Mouse (Mus musculus): ENCODE measurements around the gene 1700001O22Rik. TPM values are rescaled to one million over a fixed set of nuclear protein-coding genes. Genes with fewer than 3 reads are reported as not detected.

1700001O22Rik gene
- total and polyA plus RNA-seq, 3 experiments = not detected

GRCm38 (mm10) chr2:30819873-30820272, 16.4 kb upstream of the 1700001O22Rik start:
- in situ Hi-C loops (cut with MboI; ENCODE audit: low pct_ligation_motif_present, low pct_unique_long_range_greater_than_20kb, low sequenced_read_pairs) (no loop called here), dilution Hi-C loops (cut with MboI; ENCODE audit: extremely low pct_ligation_motif_present, extremely low pct_unique_long_range_greater_than_20kb, low sequenced_read_pairs) (no loop called here)
- TF ChIP-seq MAZ (IDR thresholded peaks at IDR 0.05; ENCODE audit: low read depth, low read length) = no peak
- TF ChIP-seq GABPA (IDR thresholded peaks at IDR 0.05; ENCODE audit: insufficient replicate concordance, low read depth, low read length) = no peak
- TF ChIP-seq NRF1 (IDR thresholded peaks at IDR 0.05; ENCODE audit: low read depth, low read length) = no peak
- TF ChIP-seq MAFK (IDR thresholded peaks at IDR 0.05; ENCODE audit: insufficient replicate concordance, low read length) = no peak
- TF ChIP-seq JUND (conservative IDR thresholded peaks at IDR 0.05; ENCODE audit: low read depth, low read length) = no peak
- no peak for TF ChIP-seq KAT2A (IDR thresholded peaks at IDR 0.05; ENCODE audit: insufficient replicate concordance, low read length)
- TF ChIP-seq ZC3H11A (IDR thresholded peaks at IDR 0.05; ENCODE audit: low read depth, low read length) = no peak
- no peak for TF ChIP-seq IRF4 (IDR thresholded peaks at IDR 0.05; ENCODE audit: low read depth, low read length)
- no peak for TF ChIP-seq TBP (conservative IDR thresholded peaks at IDR 0.05; ENCODE audit: low read depth, low read length)
- no peak for TF ChIP-seq SMC3 (IDR thresholded peaks at IDR 0.05; ENCODE audit: low read depth, low read length)
- no peak for TF ChIP-seq JUN (IDR thresholded peaks at IDR 0.05; ENCODE audit: insufficient read depth, low read depth, low read length)
- H3K9me3 ChIP-seq (replicated peaks; ENCODE audit: low read length) = peaks cover 15% of the 10 kb centered on the region
- no peak overlapping the region for H3K9ac ChIP-seq (ENCODE audit: insufficient read depth, low read depth)
- peak; percentile 21 for DNase-seq (ENCODE audit: extremely low read depth)
- H3K4me1 ChIP-seq (ENCODE audit: control insufficient read depth in 1 of 2, insufficient read depth in 2 of 2) = peaks cover 0 to 12% of the 10 kb centered on the region in 2 experiments; a peak in 2 of 4 replicates
- peaks cover 87 to 96% of the 10 kb centered on the region in 2 experiments for H3K36me3 ChIP-seq (replicated peaks in 1 of 2; ENCODE audit: control insufficient read depth in 1 of 2, insufficient read depth in 1 of 2, low read length in 1 of 2)
- H3K27me3 ChIP-seq (replicated peaks) = no peaks in the 10 kb centered on the region
- no peak overlapping the region for H3K4me2 ChIP-seq (ENCODE audit: insufficient read depth, low read depth, poor library complexity, severe bottlenecking)
- H3K79me2 ChIP-seq (replicated peaks; ENCODE audit: control insufficient read depth, extremely low read depth, insufficient read depth, poor library complexity, severe bottlenecking) = no peaks in the 10 kb centered on the region
- no peak overlapping the region for H3K4me3 ChIP-seq (replicated peaks in 1 of 3; ENCODE audit: low read depth in 2 of 3, low read length in 2 of 3, poor library complexity in 1 of 3)
- no peak overlapping the region for H3K27ac ChIP-seq (ENCODE audit: insufficient read depth, low read depth)

GRCm38 (mm10) chr2:30816383-30816782, 12.9 kb upstream of the 1700001O22Rik start:
- H3K9ac ChIP-seq (ENCODE audit: insufficient read depth, low read depth) = no peak overlapping the region
- in situ Hi-C loops (cut with MboI; ENCODE audit: low pct_ligation_motif_present, low pct_unique_long_range_greater_than_20kb, low sequenced_read_pairs) (no loop called here), dilution Hi-C loops (cut with MboI; ENCODE audit: extremely low pct_ligation_motif_present, extremely low pct_unique_long_range_greater_than_20kb, low sequenced_read_pairs) (no loop called here)
- peaks cover 13% of the 10 kb centered on the region; the same call in 1 of the 2 replicates for H3K79me2 ChIP-seq (replicated peaks; ENCODE audit: control insufficient read depth, extremely low read depth, insufficient read depth, poor library complexity, severe bottlenecking)
- H3K4me3 ChIP-seq (replicated peaks in 1 of 3; ENCODE audit: low read depth in 2 of 3, low read length in 2 of 3, poor library complexity in 1 of 3) = no peak overlapping the region
- H3K36me3 ChIP-seq (replicated peaks in 1 of 2; ENCODE audit: control insufficient read depth in 1 of 2, insufficient read depth in 1 of 2, low read length in 1 of 2) = peaks cover 74 to 96% of the 10 kb centered on the region in 2 experiments
- TF ChIP-seq ZC3H11A (IDR thresholded peaks at IDR 0.05; ENCODE audit: low read depth, low read length) = no peak
- TF ChIP-seq ZNF384 (IDR thresholded peaks at IDR 0.05; ENCODE audit: low read depth, low read length) = no peak
- no peak for TF ChIP-seq POLR2A (IDR thresholded peaks at IDR 0.05; ENCODE audit: low read depth, low read length)
- no peak for TF ChIP-seq NELFE (IDR thresholded peaks at IDR 0.05; ENCODE audit: low read depth, low read length)
- no peak for TF ChIP-seq ETS1 (conservative IDR thresholded peaks at IDR 0.05; ENCODE audit: low read depth, low read length)
- TF ChIP-seq POLR2AphosphoS2 (IDR thresholded peaks at IDR 0.05; ENCODE audit: low read depth, low read length) = no peak
- TF ChIP-seq NRF1 (IDR thresholded peaks at IDR 0.05; ENCODE audit: low read depth, low read length) = no peak
- no peak for TF ChIP-seq BHLHE40 (IDR thresholded peaks at IDR 0.05; ENCODE audit: low read depth, low read length)
- no peak for TF ChIP-seq JUND (conservative IDR thresholded peaks at IDR 0.05; ENCODE audit: low read depth, low read length)
- TF ChIP-seq USF1 (IDR thresholded peaks at IDR 0.05; ENCODE audit: low read depth, low read length) = no peak
- no peak for TF ChIP-seq CTCF (conservative IDR thresholded peaks at IDR 0.05 in 1 of 2, IDR thresholded peaks at IDR 0.05 in 1 of 2; ENCODE audit: low read depth in 2 of 2, low read length in 2 of 2)
- TF ChIP-seq ZKSCAN1 (IDR thresholded peaks at IDR 0.05; ENCODE audit: borderline replicate concordance, low read depth, low read length) = no peak
- TF ChIP-seq MAFK (IDR thresholded peaks at IDR 0.05; ENCODE audit: insufficient replicate concordance, low read length) = no peak
- no peak for TF ChIP-seq ELF1 (IDR thresholded peaks at IDR 0.05; ENCODE audit: low read depth, low read length)
- TF ChIP-seq JUN (IDR thresholded peaks at IDR 0.05; ENCODE audit: insufficient read depth, low read depth, low read length) = no peak
- no peak for DNase-seq (ENCODE audit: extremely low read depth)
- H3K4me1 ChIP-seq (ENCODE audit: control insufficient read depth in 1 of 2, insufficient read depth in 2 of 2) = peaks cover 0 to 15% of the 10 kb centered on the region in 2 experiments; a peak in 2 of 4 replicates
- H3K4me2 ChIP-seq (ENCODE audit: insufficient read depth, low read depth, poor library complexity, severe bottlenecking) = no peak overlapping the region
- H3K9me3 ChIP-seq (replicated peaks; ENCODE audit: low read length) = peaks cover 14% of the 10 kb centered on the region
- H3K27me3 ChIP-seq (replicated peaks) = no peaks in the 10 kb centered on the region
- H3K27ac ChIP-seq (ENCODE audit: insufficient read depth, low read depth) = no peak overlapping the region

Data from CH12.LX (cell line).